Mouse (Mus musculus) forebrain, postnatal 0 days (tissue): ENCODE results near the gene Rapgef5. TPM values are rescaled to one million over a fixed set of nuclear protein-coding genes. Genes with fewer than 3 reads are reported as not detected.
A peak's percentile ranks its signal among the peaks of the same experiment; 100 is the strongest.

Experiments
- ATAC-seq: fragments of 200-750 bp; cut with Nextera tagmentation; 2 replicates; pipeline ENCODE4 v1.8.0; 2017; ENCODE audit warnings: mild to moderate bottlenecking, moderate library complexity
- DNase-seq: peaks from one replicate; pipeline ENCODE4 v3.0.0-alpha.2; 2015
- H3K27ac ChIP-seq: fragments of 300-500 bp; sonication (generic); 2 replicates; pipeline ENCODE4 v1.5.1; 2014; ENCODE audit warnings: low read depth, mild to moderate bottlenecking, antibody characterized with exemption, low read length, moderate library complexity, mixed read lengths
- H3K27me3 ChIP-seq: fragments of 300-500 bp; sonication (generic); 2 replicates; pipeline ENCODE4 v1.6.1; 2014; ENCODE audit warnings: mild to moderate bottlenecking, low read length, mixed read lengths; ENCODE audit not compliant: insufficient read depth
- H3K36me3 ChIP-seq: fragments of 300-500 bp; sonication (generic); 2 replicates; pipeline ENCODE4 v1.6.1; 2014; ENCODE audit warnings: mild to moderate bottlenecking, moderate library complexity; ENCODE audit not compliant: insufficient read depth
- H3K4me1 ChIP-seq: fragments of 300-500 bp; sonication (generic); 2 replicates; pipeline ENCODE4 v1.6.1; 2014; ENCODE audit warnings: antibody characterized with exemption; ENCODE audit not compliant: insufficient read depth
- H3K4me2 ChIP-seq: fragments of 300-500 bp; sonication (generic); 2 replicates; pipeline ENCODE4 v1.6.1; 2014; ENCODE audit warnings: low read depth, mild to moderate bottlenecking, moderate library complexity
- H3K4me3 ChIP-seq: fragments of 300-500 bp; sonication (generic); 2 replicates; pipeline ENCODE4 v1.5.1; 2014; ENCODE audit warnings: low read depth, low read length, mixed read lengths
- H3K9ac ChIP-seq: fragments of 300-500 bp; sonication (generic); 2 replicates; pipeline ENCODE4 v1.6.1; 2014; ENCODE audit warnings: mild to moderate bottlenecking
- H3K9me3 ChIP-seq: fragments of 300-500 bp; sonication (generic); 2 replicates; pipeline ENCODE4 v1.6.1; 2016; ENCODE audit warnings: low read length
- CTCF ChIP-seq: sonication (generic); IDR thresholded peaks from 2 replicates; pipeline ENCODE4 v1.5.1; 2016; ENCODE audit warnings: antibody characterized with exemption, control low read depth, low read depth
- WGBS: fragments of 180-500 bp; shearing (Covaris S2); extraction: QIAGEN DNeasy Blood & Tissue Kit; methylation state at CpG from one replicate; pipeline ENCODE4 v1.1.7; 2014; 5-methylcytosine and 5-hydroxymethylcytosine counted together
- polyA plus RNA-seq: library from polyadenylated mRNA; unstranded; fragments of >200 nt; fragmentation: Nextera tagmentation; extraction: Ambion mirVana; gene quantifications from 2 replicates; pipeline ENCODE4 v1.2.1, GENCODE M21; 2015
- total RNA-seq: library from RNA; depleted of rRNA; stranded (reverse); fragments of >200 nt; gene quantifications from 2 replicates; pipeline ENCODE4 v1.2.3, GENCODE M21; 2014

Rapgef5 gene
- total and polyA plus RNA-seq, 2 experiments from 2014 or later, result 30.5 to 60.9 TPM

- Histone ChIP-seq H3K4me2 (no peak overlapping the region), H3K4me1 (no peaks in the 10 kb centered on the region), H3K9ac (no peak overlapping the region), H3K27ac (no peak overlapping the region), H3K27me3 (no peaks in the 10 kb centered on the region), H3K4me3 (no peak overlapping the region), H3K36me3 (no peaks in the 10 kb centered on the region), H3K9me3 (no peaks in the 10 kb centered on the region)
- DNase-seq (no peak), ATAC-seq (no peak)
- 74% methylated on average over 2 of the region's 2 CpGs for WGBS
- no peak for TF ChIP-seq CTCF
These were observed 53.4 kb downstream of the Rapgef5 start for GRCm38 (mm10) chr12:117569671-117570070.

GRCm38 (mm10) chr12:117584256-117584655 is 68.0 kb downstream of the Rapgef5 start:
- Histone ChIP-seq H3K27me3 (no peaks in the 10 kb centered on the region), H3K4me1 (no peaks in the 10 kb centered on the region), H3K36me3 (no peaks in the 10 kb centered on the region), H3K27ac (no peak overlapping the region), H3K9me3 (no peaks in the 10 kb centered on the region), H3K4me3 (no peak overlapping the region), H3K4me2 (no peak overlapping the region), H3K9ac (no peak overlapping the region)
- ATAC-seq (no peak), DNase-seq (no peak)
- TF ChIP-seq CTCF, result no peak
- WGBS, result 83% methylated on average over 4 of the region's 4 CpGs

GRCm38 (mm10) chr12:117585390-117585789 is 69.1 kb downstream of the Rapgef5 start:
- no peak for DNase-seq
- H3K4me2 ChIP-seq, result no peak overlapping the region
- H3K27ac ChIP-seq, result no peak overlapping the region
- H3K9ac ChIP-seq, result no peak overlapping the region
- H3K9me3 ChIP-seq, result no peaks in the 10 kb centered on the region
- ATAC-seq, result no peak
- H3K4me3 ChIP-seq, result no peak overlapping the region
- 93% methylated on average over 2 of the region's 2 CpGs for WGBS
- no peaks in the 10 kb centered on the region for H3K27me3 ChIP-seq
- H3K4me1 ChIP-seq, result no peaks in the 10 kb centered on the region
- no peak for TF ChIP-seq CTCF
- no peaks in the 10 kb centered on the region for H3K36me3 ChIP-seq

- Histone ChIP-seq H3K36me3 (no peaks in the 10 kb centered on the region), H3K27ac (no peak overlapping the region), H3K9ac (no peak overlapping the region), H3K4me2 (no peak overlapping the region), H3K4me3 (no peak overlapping the region), H3K4me1 (no peaks in the 10 kb centered on the region), H3K9me3 (no peaks in the 10 kb centered on the region), H3K27me3 (no peaks in the 10 kb centered on the region)
- DNase-seq (peak; percentile 38), ATAC-seq (peak; percentile 47; the same call in 1 of the 2 replicates)
- TF ChIP-seq CTCF, result peak; percentile 66
- WGBS, result 36% methylated on average over 1 of the region's 1 CpGs
These were observed 69.8 kb downstream of the Rapgef5 start for GRCm38 (mm10) chr12:117586124-117586523.

GRCm38 (mm10) chr12:117589186-117589585 is 72.9 kb downstream of the Rapgef5 start:
- no peak for ATAC-seq
- no peak overlapping the region for H3K27ac ChIP-seq
- H3K9ac ChIP-seq, result no peak overlapping the region
- no peak for TF ChIP-seq CTCF
- H3K4me2 ChIP-seq, result no peak overlapping the region
- H3K36me3 ChIP-seq, result no peaks in the 10 kb centered on the region
- no peak overlapping the region for H3K4me3 ChIP-seq
- H3K9me3 ChIP-seq, result no peaks in the 10 kb centered on the region
- no peak for DNase-seq
- H3K4me1 ChIP-seq, result no peaks in the 10 kb centered on the region
- 94% methylated on average over 2 of the region's 2 CpGs for WGBS
- no peaks in the 10 kb centered on the region for H3K27me3 ChIP-seq

- peak; percentile 68 for TF ChIP-seq CTCF
- H3K9ac ChIP-seq, result no peak overlapping the region
- no peaks in the 10 kb centered on the region for H3K36me3 ChIP-seq
- H3K27ac ChIP-seq, result no peak overlapping the region
- H3K4me2 ChIP-seq, result no peak overlapping the region
- 0 out of 2 replicates have a peak, but pooled peaks have one; percentile 20 for ATAC-seq
- H3K27me3 ChIP-seq, result no peaks in the 10 kb centered on the region
- H3K4me3 ChIP-seq, result no peak overlapping the region
- peak; percentile 39 for DNase-seq
- WGBS, result 37% methylated on average over 2 of the region's 2 CpGs
- H3K9me3 ChIP-seq, result no peaks in the 10 kb centered on the region
- H3K4me1 ChIP-seq, result no peaks in the 10 kb centered on the region
These were observed 75.7 kb downstream of the Rapgef5 start for GRCm38 (mm10) chr12:117592019-117592418.

- Histone ChIP-seq H3K4me1 (no peaks in the 10 kb centered on the region), H3K4me2 (no peak overlapping the region), H3K27ac (no peak overlapping the region), H3K4me3 (no peak overlapping the region), H3K27me3 (no peaks in the 10 kb centered on the region), H3K9me3 (no peaks in the 10 kb centered on the region), H3K36me3 (no peaks in the 10 kb centered on the region), H3K9ac (no peak overlapping the region)
- WGBS, result 75% methylated on average over 3 of the region's 3 CpGs
- TF ChIP-seq CTCF, result no peak
- DNase-seq, result no peak
- no peak for ATAC-seq
These were observed 76.3 kb downstream of the Rapgef5 start for GRCm38 (mm10) chr12:117592583-117592982.
